Mouse (Mus musculus) heart, embryonic 10.5 days (tissue): Measurements from ENCODE around the gene Trpc2. TPM values are rescaled to one million over a fixed set of nuclear protein-coding genes. Genes with fewer than 3 reads are reported as not detected.
"Not testable (repeated sequence)": the region's sequence is repeated elsewhere in the genome, so short reads cannot be mapped to it uniquely, and the experiment has no call there.

Experiments used
- DNase-seq: peaks from one replicate; pipeline ENCODE4 v3.0.0-alpha.2; 2017; ENCODE audit warnings: low spot score
- H3K27ac ChIP-seq: fragments of 300-500 bp; sonication (generic); 2 replicates; pipeline ENCODE4 v1.5.1; 2016; ENCODE audit warnings: mild to moderate bottlenecking
- H3K27me3 ChIP-seq: fragments of 300-500 bp; sonication (generic); 2 replicates; pipeline ENCODE4 v1.6.1; 2016; ENCODE audit warnings: mild to moderate bottlenecking; ENCODE audit not compliant: poor library complexity, insufficient read depth, severe bottlenecking
- H3K36me3 ChIP-seq: fragments of 300-500 bp; sonication (generic); 2 replicates; pipeline ENCODE4 v1.6.1; 2016; ENCODE audit warnings: mild to moderate bottlenecking, moderate library complexity
- H3K4me1 ChIP-seq: fragments of 300-500 bp; sonication (generic); 2 replicates; pipeline ENCODE4 v1.6.1; 2016; ENCODE audit warnings: mild to moderate bottlenecking
- H3K4me3 ChIP-seq: fragments of 300-500 bp; sonication (generic); 2 replicates; pipeline ENCODE4 v1.5.1; 2016; ENCODE audit warnings: mild to moderate bottlenecking, moderate library complexity
- H3K9me3 ChIP-seq: fragments of 300-500 bp; sonication (generic); 2 replicates; pipeline ENCODE4 v1.6.1; 2016; ENCODE audit warnings: mild to moderate bottlenecking, moderate library complexity
- WGBS: fragments of 180-500 bp; shearing (Covaris S2); methylation state at CpG from one replicate; pipeline ENCODE4 v1.1.7; 2016; 5-methylcytosine and 5-hydroxymethylcytosine counted together
- polyA plus RNA-seq: library from polyadenylated mRNA; unstranded; fragments of >200 nt; fragmentation: Nextera tagmentation; extraction: Ambion mirVana; gene quantifications from 2 replicates; pipeline ENCODE4 v1.2.1, GENCODE M21; 2016

The Trpc2 gene
- not detected in 2 replicates for polyA plus RNA-seq

GRCm38 (mm10) chr7:102082816-102083215 lies at the start of gene Trpc2:
Trpc2 (plus strand) TSS chr7:102083116.
- DNase-seq = no peak
- H3K27me3 ChIP-seq = no peaks in the 10 kb centered on the region
- no peaks in the 10 kb centered on the region for H3K9me3 ChIP-seq
- H3K4me1 ChIP-seq = no peaks in the 10 kb centered on the region
- H3K27ac ChIP-seq = no peak within 1 kb of the TSS
- H3K36me3 ChIP-seq = peaks cover 86% of the 10 kb centered on the region
- 89% methylated on average over 5 of the region's 5 CpGs for WGBS
- no peak within 1 kb of the TSS for H3K4me3 ChIP-seq

GRCm38 (mm10) chr7:102034904-102035303 lies 48.0 kb upstream of the Trpc2 start:
- Histone ChIP-seq H3K27me3 (no peaks in the 10 kb centered on the region), H3K36me3 (peaks cover 98% of the 10 kb centered on the region), H3K4me1 (no peaks in the 10 kb centered on the region), H3K27ac (no peak overlapping the region), H3K9me3 (no peaks in the 10 kb centered on the region), H3K4me3 (no peak overlapping the region)
- WGBS = 96% methylated on average over 1 of the region's 1 CpGs
- no peak for DNase-seq

GRCm38 (mm10) chr7:102035534-102035933 lies 47.4 kb upstream of the Trpc2 start:
- no peaks in the 10 kb centered on the region for H3K9me3 ChIP-seq
- H3K4me3 ChIP-seq = no peak overlapping the region
- 82% methylated on average over 2 of the region's 2 CpGs for WGBS
- DNase-seq = no peak
- no peaks in the 10 kb centered on the region for H3K4me1 ChIP-seq
- H3K27me3 ChIP-seq = no peaks in the 10 kb centered on the region
- H3K36me3 ChIP-seq = peaks cover 98% of the 10 kb centered on the region
- H3K27ac ChIP-seq = no peak overlapping the region

- WGBS = 90% methylated on average over 3 of the region's 3 CpGs
- peaks cover 95% of the 10 kb centered on the region for H3K36me3 ChIP-seq
- no peaks in the 10 kb centered on the region for H3K27me3 ChIP-seq
- DNase-seq = no peak
- H3K27ac ChIP-seq = no peak overlapping the region
- no peak overlapping the region for H3K4me3 ChIP-seq
- no peaks in the 10 kb centered on the region for H3K9me3 ChIP-seq
- H3K4me1 ChIP-seq = no peaks in the 10 kb centered on the region
Measured at GRCm38 (mm10) chr7:102037318-102037717, 45.6 kb upstream of the Trpc2 start.

GRCm38 (mm10) chr7:102042314-102042713 lies 40.6 kb upstream of the Trpc2 start:
- Histone ChIP-seq H3K4me3 (no peak overlapping the region), H3K36me3 (peaks cover 60% of the 10 kb centered on the region), H3K4me1 (no peaks in the 10 kb centered on the region), H3K9me3 (no peaks in the 10 kb centered on the region), H3K27ac (no peak overlapping the region), H3K27me3 (no peaks in the 10 kb centered on the region)
- WGBS = 83% methylated on average over 2 of the region's 2 CpGs
- DNase-seq = no peak

- H3K4me1 ChIP-seq, H3K9me3 ChIP-seq, H3K27me3 ChIP-seq, H3K27ac ChIP-seq, DNase-seq, H3K4me3 ChIP-seq: not testable (repeated sequence)
- H3K36me3 ChIP-seq = peaks cover 27% of the 10 kb centered on the region; the same call in 1 of the 2 replicates
Measured at GRCm38 (mm10) chr7:102048524-102048923, 34.4 kb upstream of the Trpc2 start.

GRCm38 (mm10) chr7:102061353-102061752 lies 21.6 kb upstream of the Trpc2 start:
- H3K36me3 ChIP-seq = peaks cover 24% of the 10 kb centered on the region
- H3K9me3 ChIP-seq = no peaks in the 10 kb centered on the region
- no peak for DNase-seq
- peaks cover 11% of the 10 kb centered on the region for H3K4me1 ChIP-seq
- no peaks in the 10 kb centered on the region for H3K27me3 ChIP-seq
- H3K4me3 ChIP-seq = no peak overlapping the region
- 62% methylated on average over 3 of the region's 3 CpGs for WGBS
- H3K27ac ChIP-seq = no peak overlapping the region

GRCm38 (mm10) chr7:102062203-102062602 lies 20.7 kb upstream of the Trpc2 start:
- H3K4me3 ChIP-seq = no peak overlapping the region
- H3K9me3 ChIP-seq = no peaks in the 10 kb centered on the region
- WGBS = 78% methylated on average over 1 of the region's 1 CpGs
- no peak overlapping the region for H3K27ac ChIP-seq
- H3K36me3 ChIP-seq = peaks cover 17% of the 10 kb centered on the region
- no peaks in the 10 kb centered on the region for H3K27me3 ChIP-seq
- no peak for DNase-seq
- peaks cover 14% of the 10 kb centered on the region for H3K4me1 ChIP-seq

- Histone ChIP-seq H3K27ac (no peak overlapping the region), H3K27me3 (no peaks in the 10 kb centered on the region), H3K36me3 (peaks cover 25% of the 10 kb centered on the region), H3K9me3 (no peaks in the 10 kb centered on the region), H3K4me3 (peak overlapping the region; percentile 80), H3K4me1 (peaks cover 14% of the 10 kb centered on the region)
- 46% methylated on average over 9 of the region's 9 CpGs for WGBS
- no peak for DNase-seq
Measured at GRCm38 (mm10) chr7:102063891-102064290, 19.0 kb upstream of the Trpc2 start.

- no peak for DNase-seq
- H3K9me3 ChIP-seq = no peaks in the 10 kb centered on the region
- no peaks in the 10 kb centered on the region for H3K27me3 ChIP-seq
- peak overlapping the region; percentile 80 for H3K4me3 ChIP-seq
- peaks cover 14% of the 10 kb centered on the region for H3K4me1 ChIP-seq
- under 1% methylated on average over 9 of the region's 9 CpGs for WGBS
- peak overlapping the region; percentile 93 for H3K27ac ChIP-seq
- H3K36me3 ChIP-seq = peaks cover 18% of the 10 kb centered on the region
Measured at GRCm38 (mm10) chr7:102064655-102065045, 18.3 kb upstream of the Trpc2 start.

- H3K4me1 ChIP-seq = peaks cover 14% of the 10 kb centered on the region
- H3K36me3 ChIP-seq = peaks cover 19% of the 10 kb centered on the region; the same call in 1 of the 2 replicates
- no peaks in the 10 kb centered on the region for H3K27me3 ChIP-seq
- under 1% methylated on average over 56 of the region's 56 CpGs for WGBS
- no peaks in the 10 kb centered on the region for H3K9me3 ChIP-seq
- peak within 1 kb of the TSS; percentile 80 for H3K4me3 ChIP-seq
- H3K27ac ChIP-seq = peak within 1 kb of the TSS; percentile 93
- DNase-seq = peak; percentile 98
Measured at GRCm38 (mm10) chr7:102065046-102065891, 17.6 kb upstream of the Trpc2 start, which contains the start of the genes Rnf121, Xndc1 and Xntrpc. Rnf121 (minus strand) TSS chr7:102065469. Xndc1 (plus strand) TSS chr7:102065511. Xntrpc (plus strand) TSS chr7:102065713.

GRCm38 (mm10) chr7:102066363-102066762 lies 16.6 kb upstream of the Trpc2 start:
- Histone ChIP-seq H3K4me1 (peaks cover 14% of the 10 kb centered on the region), H3K27ac (peak overlapping the region; percentile 93), H3K36me3 (peaks cover 29% of the 10 kb centered on the region), H3K27me3 (no peaks in the 10 kb centered on the region), H3K4me3 (peak overlapping the region; percentile 80), H3K9me3 (no peaks in the 10 kb centered on the region)
- WGBS = 83% methylated on average over 6 of the region's 6 CpGs
- DNase-seq = no peak

GRCm38 (mm10) chr7:102076714-102077296 lies 6.1 kb upstream of the Trpc2 start:
- Histone ChIP-seq H3K4me1 (no peaks in the 10 kb centered on the region), H3K36me3 (peaks cover 94% of the 10 kb centered on the region), H3K27me3 (no peaks in the 10 kb centered on the region), H3K27ac (no peak overlapping the region), H3K9me3 (no peaks in the 10 kb centered on the region), H3K4me3 (no peak overlapping the region)
- DNase-seq = no peak
- WGBS = 85% methylated on average over 7 of the region's 7 CpGs
